Mouse (Mus musculus) liver, postnatal 0 days (tissue): ENCODE measurements around the gene 1700015G11Rik.

ENCODE experiments used
- CTCF ChIP-seq: sonication (generic); IDR thresholded peaks from 2 replicates; pipeline ENCODE4 v1.5.1; 2016; ENCODE audit warnings: antibody characterized with exemption, low read depth
- EP300 ChIP-seq: IDR thresholded peaks from 2 replicates; pipeline ENCODE4 v1.6.1; 2016; ENCODE audit warnings: antibody characterized with exemption, low read depth, mild to moderate bottlenecking

- no peak for TF ChIP-seq EP300
- TF ChIP-seq CTCF, result no peak
Measured at GRCm38 (mm10) chr7:51975181-51975580, 40.3 kb downstream of the 1700015G11Rik start.
